Mouse (Mus musculus): ENCODE measurements at regions not wholly inside any gene's neighbourhood (a gene's known extent, or its start where the extent isn't known, plus 50 kb on each side); places are given as distances from the start of the nearest gene placed in this dataset.

DNA sequence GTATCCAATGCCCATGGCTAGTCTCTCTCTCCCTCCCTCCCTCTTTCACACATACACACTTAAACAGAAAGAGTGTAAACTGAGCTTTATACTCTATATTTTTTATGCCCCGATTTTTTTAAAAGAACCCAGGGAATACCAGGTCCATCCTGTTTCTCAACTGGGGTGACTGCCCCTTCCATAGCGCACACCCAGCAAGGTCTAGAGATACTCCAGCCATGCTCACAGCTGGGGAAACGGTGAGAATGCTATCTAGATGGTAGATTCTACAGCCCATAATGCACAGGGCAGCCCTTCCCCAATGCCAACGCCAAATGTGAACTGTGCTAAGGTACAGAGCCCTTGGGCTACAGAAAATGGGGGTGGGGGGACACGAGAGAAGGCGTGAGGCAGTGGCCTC lies 51.2 kb upstream of the Tln2 start:
- no peak for DNase-seq (ENCODE audit: low read depth in 1 of 2, low spot score in 2 of 2)

DNA sequence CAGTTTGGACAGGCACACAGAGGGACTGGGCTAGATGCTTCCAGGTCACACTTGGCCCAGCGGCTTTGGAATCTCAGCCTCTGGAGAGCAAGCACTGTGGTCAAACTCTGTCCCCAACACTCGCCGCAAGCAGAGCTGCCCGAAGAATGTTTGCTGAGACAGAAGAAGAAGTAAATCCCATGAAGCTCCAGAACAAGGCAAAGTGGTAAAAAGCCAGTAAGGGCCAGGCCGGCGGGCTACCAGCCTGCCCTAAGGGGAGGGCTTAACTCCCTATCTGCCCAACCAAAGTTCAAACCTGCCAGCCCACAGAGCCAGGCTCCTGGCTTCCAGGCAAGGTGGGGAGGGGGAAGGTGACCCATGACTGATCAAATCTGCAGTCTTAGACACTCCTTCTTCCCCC lies 52.2 kb upstream of the Tln2 start:
- DNase-seq (ENCODE audit: low read depth in 1 of 2, low spot score in 2 of 2) = no peak

DNA sequence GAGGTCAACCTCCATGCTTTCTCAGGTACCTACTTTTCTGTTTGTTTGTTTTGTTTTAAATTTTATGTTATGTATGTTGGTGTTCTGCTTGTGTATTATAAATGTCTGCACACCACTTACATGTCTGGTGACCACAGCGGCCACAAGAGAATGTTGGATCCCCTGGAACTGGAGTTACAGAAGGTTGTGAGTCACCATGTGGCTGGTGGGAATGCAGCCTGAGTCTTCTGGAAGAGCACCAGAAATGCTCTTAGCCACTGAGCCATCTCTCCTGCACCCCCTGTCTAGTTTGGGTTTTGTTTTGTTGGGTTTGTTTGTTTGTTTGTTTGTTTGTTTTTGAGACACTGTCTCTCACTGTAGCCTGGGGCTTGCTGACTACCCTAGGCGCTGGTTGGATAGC lies 52.6 kb upstream of the Tln2 start:
- DNase-seq (ENCODE audit: low read depth in 1 of 2, low spot score in 2 of 2) = no peak

DNA sequence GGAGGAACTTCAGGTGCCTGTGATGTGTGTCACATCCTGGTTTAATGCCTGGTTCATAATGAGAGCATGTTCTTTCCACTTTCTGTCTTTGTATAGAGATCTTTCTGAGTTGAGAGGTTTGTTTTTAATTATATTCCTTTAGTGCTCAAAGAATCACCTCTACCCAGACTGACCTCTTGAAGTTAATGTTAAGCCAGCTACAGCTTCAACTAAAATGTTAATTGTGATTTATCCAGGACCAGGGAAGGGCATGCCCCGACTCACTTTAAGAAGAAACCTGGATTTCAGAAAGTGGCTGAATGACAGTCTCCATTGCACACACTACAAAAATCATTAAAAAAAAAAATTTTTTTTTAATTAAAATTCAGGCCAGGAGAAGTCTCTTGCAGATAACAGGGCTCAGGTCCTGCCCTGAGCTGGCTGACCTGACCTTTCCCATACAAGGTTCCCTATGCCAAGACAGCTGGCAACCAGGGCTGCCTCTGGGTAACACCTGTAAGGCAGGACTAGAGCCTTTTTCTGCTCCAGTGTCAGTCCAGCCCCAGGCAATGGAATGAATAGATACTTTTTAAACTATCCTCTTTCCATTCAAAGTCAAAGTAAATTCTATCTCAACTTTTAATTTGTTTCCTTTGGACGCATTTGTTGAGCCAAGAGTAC lies 54.7 kb upstream of the Tln2 start:
- DNase-seq (ENCODE audit: low read depth in 1 of 2, low spot score in 2 of 2) = no peak

DNA sequence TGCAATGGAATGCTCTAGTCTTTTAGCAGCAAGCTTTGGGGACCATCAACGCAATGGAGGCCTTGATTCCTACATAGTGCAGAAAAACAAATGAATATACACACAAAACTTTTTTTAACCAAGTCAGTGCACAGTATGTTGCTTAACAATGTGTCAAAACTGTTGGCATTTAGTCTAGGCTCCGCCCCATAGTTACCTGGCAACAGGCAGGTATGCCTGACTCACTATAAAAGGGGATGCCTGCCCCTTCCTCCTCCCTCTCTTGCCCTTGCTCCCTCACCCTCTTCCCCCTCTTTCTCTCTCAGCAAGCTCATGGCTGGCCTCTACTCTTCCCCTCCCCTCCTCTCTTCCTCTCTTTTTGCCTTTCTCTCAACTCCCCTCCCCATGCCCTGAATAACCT lies 56.7 kb upstream of the Tln2 start:
- no peak for DNase-seq (ENCODE audit: low read depth in 1 of 2, low spot score in 2 of 2)

DNA sequence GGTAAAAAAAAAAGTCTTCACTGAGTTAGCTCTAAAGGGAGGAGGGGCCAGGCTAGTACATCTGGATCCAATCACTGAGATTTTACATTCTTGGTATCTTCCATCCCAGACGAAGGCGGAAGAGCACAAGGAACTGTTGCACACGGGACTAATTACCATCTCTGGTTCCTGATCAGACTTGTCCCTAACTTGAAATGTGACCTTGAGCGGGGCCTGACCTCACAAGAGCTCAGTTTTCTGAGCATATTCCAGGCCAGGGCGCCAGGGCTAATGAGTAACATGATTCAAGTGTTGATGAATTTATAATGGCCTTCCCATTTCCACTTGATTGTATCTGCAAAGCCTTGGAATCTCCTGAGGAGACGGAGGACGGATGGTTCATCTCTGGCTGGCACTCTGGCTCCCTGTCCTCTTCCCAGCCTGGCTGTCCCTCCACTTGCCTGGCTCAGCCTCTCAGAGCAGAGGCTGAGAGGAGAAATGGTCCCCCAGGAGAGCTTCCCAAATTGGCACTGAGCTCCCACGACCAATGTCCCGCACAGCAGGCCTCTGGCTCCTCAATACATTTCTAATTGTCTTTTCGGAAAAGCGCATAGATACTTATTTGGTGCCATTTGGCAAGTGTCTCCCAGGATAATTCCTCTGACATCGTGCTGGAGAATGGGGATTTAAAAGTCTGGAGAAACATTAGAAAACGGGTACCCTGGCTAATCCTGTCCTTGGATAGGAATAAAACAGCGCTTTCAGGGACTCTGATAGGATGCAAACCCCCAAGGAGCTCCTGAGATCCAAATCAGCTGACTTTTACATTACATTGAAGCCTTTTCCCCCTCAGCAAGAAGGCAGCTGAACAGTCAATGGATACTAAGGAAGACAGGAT lies 58.1 kb upstream of the Tln2 start:
- DNase-seq (ENCODE audit: low read depth in 1 of 2, low spot score in 2 of 2) = no peak

DNA sequence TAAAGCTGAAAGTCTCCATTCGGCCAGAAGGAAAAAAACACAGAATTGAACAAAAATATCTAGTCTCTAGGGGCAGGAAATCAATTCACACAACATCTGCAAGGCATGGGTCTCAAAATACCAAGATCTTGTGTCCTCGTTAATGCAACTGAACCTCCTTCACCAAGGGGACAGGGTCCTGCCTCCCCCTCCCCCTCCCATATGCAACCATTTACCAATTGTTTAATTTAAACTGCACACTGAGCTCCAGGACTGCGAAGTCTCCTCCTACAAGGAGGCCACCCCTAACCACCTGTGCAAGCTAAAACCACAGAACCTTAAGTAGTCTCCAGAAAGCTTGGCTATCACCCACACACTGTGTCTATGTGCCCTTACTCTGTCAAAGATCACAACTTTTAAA lies 61.4 kb upstream of the Tln2 start:
- DNase-seq (ENCODE audit: low read depth in 1 of 2, low spot score in 2 of 2) = no peak

DNA sequence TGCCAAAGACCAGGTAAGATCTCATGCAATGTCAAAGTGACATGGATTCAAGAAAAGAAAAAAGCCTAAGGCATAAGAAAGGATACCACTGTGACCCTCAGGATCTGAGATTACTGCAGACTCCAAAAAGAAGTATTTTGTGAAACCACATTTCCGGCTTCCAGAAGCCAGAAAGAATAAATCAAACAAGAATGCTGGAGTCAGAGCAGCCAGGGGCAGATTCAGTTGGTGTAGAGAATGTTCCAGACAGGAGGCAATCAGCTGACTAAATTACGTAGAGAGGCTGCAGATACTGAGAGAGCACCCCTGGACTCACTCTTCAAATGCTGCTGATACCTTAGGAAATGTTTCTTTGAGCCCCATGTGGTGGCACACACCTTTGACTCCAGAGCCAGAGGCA lies 67.7 kb upstream of the Tln2 start:
- no peak for DNase-seq (ENCODE audit: low read depth in 1 of 2, low spot score in 2 of 2)

DNA sequence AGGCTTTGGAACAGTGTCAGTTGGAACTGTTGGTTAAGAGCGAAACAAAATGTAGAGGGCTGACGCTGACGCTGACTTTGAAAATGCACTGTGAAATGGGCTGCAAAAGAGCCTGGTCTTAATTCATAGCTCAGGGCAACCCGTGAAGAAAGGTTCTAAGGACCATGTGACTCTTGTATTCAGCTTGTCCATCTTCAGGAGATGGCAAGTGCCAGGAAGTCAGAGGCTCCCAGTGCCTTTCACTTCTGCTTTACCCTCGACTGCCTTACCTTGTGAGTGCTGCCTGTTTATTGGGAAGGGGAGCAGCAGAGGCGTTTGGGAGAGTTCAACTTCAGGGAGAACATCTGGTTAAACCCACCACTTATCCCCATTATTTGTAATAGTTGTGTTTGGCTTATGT lies 70.1 kb upstream of the Tln2 start:
- DNase-seq (ENCODE audit: low read depth in 1 of 2, low spot score in 2 of 2) = no peak

DNA sequence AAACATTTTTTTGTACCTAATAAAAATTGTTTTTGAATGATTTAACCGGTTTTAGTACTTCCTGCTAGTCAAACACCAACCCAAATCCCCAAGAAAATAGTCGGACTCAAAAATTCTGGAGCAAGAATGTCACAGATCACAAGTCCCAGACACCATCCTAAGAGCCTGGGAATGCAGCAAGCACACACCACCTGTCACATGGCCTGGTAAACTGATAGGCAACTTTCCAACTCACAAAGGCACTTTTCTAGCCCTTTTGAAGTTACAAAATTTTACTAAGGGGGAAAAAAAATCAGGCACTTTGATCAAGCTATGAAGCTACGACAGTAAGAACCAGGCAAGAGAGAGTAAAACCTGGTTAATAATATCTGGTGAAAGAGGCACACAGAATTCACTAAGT lies 70.7 kb upstream of the Tln2 start:
- DNase-seq (ENCODE audit: low read depth in 1 of 2, low spot score in 2 of 2) = no peak

DNA sequence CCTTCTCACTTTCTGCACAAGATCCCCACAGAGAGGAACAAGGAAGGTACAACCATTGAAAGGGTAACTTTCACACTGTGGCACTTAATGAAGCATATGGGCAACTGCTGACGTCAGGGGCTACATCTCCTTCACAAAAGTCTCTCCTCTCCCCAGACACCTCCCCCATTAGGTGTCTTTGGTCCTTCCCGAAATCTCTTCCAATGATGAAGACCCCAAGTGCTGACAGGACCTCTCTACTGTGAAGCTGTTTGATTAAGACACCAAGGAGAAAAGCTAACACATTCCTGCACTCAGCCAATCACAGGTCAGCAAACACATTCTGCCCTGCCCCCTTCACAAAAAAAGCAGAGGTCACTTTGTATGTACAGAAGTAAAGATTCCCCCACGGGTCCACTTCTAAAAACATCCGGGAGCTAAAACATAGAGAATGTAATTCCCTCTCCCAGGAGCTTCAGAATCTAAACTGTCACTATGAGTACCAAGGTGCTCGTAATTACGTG lies 72.3 kb upstream of the Tln2 start:
- no peak for DNase-seq (ENCODE audit: low read depth in 1 of 2, low spot score in 2 of 2)

DNA sequence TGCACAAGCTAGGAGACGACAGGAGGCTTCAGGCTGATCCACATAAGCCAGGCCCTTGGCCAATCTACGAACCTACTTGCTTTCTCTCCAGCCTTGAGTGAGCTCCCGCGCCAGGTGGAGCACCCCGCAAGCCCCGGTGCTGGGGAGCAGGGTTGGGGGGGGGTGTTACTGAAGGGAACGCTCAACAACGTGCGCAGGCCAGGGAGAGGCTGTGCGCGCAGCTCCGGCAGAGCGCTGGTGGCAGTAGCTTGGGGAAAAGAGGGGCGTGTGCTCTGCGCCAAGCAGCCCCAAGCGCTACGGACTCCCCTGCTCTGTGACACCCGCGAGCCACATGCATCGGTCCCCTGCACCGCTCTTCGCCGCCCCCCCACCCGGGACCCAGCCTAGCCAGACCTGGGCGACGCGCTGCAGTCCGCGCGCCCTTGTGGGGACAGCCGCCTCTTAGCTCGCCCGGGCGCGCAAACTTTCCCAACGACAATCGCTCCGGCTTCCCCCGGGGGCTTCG lies 73.1 kb upstream of the Tln2 start:
- no peak for DNase-seq (ENCODE audit: low read depth in 1 of 2, low spot score in 2 of 2)

DNA sequence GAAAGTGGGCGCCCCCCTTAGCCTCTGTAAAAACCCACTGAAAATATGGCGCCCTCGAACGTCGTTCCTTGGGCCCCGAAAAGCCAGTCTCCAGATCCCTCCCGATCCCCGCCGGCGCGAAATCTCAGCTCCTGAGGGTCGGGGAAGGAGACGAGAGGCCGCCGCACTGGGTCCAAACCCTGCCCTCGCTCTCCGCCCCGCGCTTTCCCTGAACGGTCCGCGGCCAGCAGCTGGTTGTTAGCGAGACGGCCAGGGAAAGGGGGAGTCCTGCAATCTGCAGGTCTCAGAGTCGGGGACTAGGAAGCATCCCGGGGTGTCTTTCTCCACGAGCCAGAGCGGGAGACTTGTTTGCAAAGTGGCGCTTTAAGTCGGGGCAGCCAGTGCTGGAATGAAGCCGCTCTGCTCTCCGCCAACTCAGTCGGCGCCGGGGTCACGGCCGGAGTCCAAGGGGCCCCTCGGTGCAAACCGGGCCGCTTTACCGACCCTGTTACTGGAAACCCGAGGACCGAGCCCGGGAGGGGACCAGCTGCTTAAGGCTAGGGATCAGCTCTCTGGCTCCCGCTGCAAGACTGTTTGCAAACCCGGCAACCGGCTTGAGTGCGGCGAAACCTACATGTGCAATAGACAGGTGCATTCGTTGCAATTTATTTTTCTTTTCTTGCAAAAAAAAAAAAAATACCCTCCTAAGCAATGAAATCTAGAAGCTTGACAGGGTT lies 73.7 kb upstream of the Tln2 start:
- DNase-seq (ENCODE audit: low read depth in 1 of 2, low spot score in 2 of 2) = no peak

DNA sequence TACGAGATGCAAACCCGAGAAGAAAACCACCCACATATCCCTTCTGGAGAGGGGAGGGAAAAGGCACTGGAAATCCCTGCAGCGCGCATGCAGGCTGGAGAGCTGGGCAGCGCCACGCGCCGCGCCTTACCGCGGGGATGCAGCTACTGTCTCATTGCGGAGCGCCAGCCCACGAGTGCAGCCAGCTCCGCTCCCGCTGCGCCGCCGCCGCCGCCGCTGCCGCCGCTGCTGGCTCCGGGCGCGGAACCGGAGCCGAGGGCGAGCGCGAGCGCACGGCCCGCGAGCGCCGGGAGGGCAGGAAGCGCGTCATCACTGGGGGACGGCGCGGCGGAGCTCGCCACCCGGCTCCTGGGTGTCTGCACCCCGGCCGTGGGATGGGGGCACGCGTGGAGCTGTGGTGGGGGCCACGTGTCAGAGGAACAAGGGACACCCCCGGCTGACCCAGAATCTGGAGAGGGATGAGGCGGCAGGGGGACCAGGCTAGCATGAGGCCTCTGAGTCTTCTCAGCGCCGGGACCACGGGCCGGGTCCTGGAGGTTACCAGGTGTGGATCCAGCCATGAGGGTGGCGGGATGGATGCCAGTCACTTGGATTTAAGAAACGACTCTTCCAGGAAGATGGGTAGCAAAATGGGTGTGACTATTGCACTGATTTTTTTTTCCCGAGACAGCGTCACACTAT lies 74.4 kb upstream of the Tln2 start:
- DNase-seq (ENCODE audit: low read depth in 1 of 2, low spot score in 2 of 2) = no peak

DNA sequence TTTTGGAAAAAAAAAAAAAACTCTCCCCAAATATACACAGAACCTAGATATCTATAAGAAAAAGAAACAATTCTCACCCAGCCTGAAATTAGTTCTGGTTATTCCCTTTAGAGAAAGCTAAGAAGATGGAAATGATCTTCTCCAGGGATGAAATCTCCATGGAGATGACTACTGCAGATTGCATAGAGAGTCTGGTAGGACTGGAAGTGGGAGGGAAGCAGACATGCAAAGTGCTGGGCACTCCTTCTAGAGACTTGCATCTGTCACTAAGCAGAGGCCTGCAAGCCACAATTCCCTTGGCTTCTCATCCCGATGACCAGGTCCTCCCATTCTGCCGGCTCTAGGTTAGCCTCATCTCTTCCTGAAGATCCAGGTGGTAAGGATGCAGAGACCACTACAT lies 87.3 kb upstream of the Tln2 start:
- DNase-seq (ENCODE audit: low read depth in 1 of 2, low spot score in 2 of 2) = no peak

DNA sequence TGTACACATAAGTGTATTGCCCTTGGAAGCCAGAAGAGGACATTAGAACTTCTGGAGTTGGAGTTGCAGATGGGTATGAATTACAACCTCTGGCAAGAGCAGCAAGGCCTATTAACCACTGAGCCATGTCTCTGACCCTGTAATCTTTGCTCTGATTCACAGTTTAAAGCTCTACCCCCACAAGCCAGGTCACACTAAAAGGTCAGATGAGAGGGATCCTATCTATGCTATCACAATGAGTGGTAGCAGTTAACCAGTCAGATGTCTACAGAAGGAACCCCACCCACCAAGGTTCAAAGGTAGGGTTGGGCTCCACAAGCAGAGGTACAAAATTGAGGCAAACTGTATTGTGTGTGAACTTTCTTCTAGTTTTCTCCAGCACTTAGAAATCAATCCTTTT lies 94.5 kb upstream of the C2cd4b start:
- DNase-seq (ENCODE audit: low read depth in 1 of 2, low spot score in 2 of 2) = no peak

DNA sequence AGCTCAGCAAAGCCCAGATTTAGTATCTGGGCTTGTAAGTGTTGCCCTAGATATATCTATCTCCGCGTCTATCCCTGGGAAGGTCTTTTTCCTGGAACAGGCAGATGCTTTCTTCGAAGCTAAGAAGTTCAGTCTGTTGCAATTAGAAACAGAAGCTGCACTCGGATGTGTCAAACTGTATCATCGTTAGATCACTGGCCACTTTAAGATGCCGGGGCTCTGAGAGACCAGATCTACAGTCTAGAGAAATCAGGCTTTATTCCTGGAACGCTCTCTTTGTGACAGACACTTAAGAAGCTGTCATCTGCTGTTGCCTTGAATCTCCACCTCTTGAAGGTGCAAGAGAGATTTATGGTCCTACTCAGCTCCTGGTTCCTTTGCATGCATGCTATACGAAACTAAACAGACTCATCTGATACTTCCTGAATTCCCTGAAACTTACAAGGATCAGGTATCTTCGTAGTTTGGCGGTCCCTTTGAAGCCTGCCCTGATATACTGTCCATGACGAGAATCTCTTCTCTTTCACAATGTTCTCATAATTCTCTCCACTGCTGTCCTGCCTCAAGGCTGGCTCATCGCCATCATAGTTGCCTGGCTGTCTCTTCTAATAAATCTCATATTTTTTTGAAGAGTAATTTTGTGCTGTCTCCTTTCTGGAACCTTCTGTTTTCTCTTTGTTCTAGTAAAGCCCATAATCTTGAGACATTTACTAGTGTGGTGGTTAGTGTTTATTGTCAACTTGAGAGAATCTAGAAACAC lies 88.8 kb upstream of the C2cd4b start:
- DNase-seq (ENCODE audit: low read depth in 1 of 2, low spot score in 2 of 2) = no peak

DNA sequence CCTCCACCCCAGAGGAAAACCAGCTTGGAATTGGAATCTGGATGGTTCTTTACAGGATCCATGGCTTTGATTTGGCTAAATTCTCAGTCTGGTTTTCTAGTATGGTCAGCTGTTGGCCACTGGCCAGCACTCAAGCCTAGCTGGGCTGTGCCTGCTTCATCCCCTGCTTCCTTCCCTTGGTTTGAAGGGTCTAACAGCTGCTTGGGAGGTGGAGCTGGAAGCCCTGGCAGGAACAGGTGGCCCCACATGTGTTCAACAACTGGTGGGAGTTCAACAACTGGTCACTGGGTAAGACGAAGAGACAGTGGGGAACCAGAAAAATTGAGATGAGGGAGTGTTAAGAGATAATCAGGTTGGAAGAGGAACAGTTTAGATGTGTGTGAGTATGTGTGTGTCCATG lies 82.3 kb upstream of the C2cd4b start:
- DNase-seq (ENCODE audit: low read depth in 1 of 2, low spot score in 2 of 2) = no peak

DNA sequence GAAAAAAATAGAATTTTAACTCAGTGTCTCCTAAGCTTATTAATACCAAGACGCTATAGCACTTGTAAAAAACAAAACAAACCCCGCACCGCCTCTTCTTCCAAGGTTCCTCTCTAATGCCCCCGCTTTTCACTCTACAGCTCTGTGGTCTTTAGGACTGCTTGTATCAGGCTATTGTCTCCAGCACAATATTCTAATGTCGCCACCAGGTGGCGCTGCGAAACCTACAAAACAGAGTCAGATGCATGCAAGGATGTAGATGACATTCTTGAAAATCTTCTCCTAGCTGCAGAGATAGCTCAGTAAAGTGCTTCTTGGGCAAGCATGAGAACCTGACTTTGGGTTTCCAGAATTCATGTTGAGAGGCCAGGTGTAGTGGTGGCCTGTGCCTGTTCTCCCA lies 75.9 kb upstream of the C2cd4b start:
- no peak for DNase-seq (ENCODE audit: low read depth in 1 of 2, low spot score in 2 of 2)

DNA sequence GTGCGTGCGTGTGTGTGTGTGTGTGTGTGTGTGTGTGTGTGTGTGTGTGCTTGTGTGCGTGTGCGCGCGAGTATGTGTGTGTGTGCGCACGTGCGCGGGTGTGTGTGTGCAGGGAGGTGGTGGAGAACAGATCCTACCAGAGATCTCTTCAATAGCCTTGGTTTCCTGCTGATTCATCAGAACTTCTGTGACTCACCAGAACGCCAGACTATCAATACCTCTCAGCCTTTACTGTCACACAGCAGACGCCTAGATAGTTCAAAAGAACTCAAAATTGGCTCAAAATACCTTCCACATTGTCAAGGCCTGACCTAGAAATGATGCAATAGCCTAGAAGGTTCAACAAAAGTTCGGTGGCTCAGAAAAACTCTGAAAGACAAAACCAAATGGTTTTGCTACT lies 66.8 kb upstream of the C2cd4b start:
- no peak for DNase-seq (ENCODE audit: low read depth in 1 of 2, low spot score in 2 of 2)

DNA sequence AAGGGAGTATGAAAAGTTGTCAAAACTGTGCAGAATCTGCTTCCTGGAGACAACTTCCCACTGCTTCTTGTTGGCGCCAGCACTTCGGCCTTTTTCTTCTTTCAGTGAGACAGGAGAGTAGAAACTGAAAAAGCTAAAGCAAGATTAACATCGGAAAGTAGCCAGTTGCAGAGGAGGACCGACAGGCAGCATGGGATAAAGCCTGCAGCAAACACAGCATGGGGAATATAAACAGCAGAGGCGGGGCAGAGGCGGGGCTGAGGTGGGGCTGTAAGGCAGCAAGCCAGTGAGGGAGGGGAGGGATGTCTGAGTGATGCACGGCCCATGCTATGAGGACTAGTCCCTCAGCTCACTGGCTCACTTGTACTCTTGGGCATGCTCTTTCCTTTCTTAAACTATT lies 65.5 kb upstream of the C2cd4b start:
- DNase-seq (ENCODE audit: low read depth in 1 of 2, low spot score in 2 of 2) = no peak

Measured in monocyte, adult 2 months (primary cell).